Comparison of ENCODE assay signal across 21 mouse cellular contexts in the genomic region with DNA sequence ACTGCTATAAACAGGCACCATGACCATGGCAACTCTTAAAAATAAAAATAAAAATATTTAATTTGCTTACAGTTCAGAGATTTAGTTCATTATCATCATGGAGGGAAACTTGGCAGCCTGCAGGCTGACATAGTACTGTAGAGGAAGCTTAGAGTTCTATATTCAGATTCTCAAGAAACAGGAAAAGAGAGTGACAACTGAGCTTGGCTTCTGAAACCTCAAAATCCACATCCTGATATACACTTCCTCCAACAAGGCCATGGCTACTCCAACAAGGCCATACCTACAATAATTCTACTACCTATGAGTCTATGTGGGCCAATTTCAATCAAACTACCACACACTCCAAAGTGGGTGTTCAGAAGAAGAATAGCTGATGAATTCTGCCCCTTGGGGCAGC.
DNase-seq lines count a peak whose midpoint lies in the region; ATAC-seq and TF ChIP-seq lines count a peak whose summit lies in the region.
"Had no signal": no experiment of that assay in that cellular context is flagged by ENCODE, and none has a peak within 500 bp of the region (broad histone marks: within the 10 kb centered on the region; RNA-seq: fewer than 3 reads in every experiment).

No protein-coding gene starts in this region.

- no peak overlapping the region for H3K27ac ChIP-seq in heart, embryonic 12.5 days (ENCODE audit: poor library complexity, severe bottlenecking)
- H3K27ac ChIP-seq: embryonic facial prominence, embryonic 12.5 days; forebrain, embryonic 15.5 days; heart, adult 2 months; heart, embryonic 13.5 days; hindbrain, embryonic 12.5 days had no signal

- no peaks in the 10 kb centered on the region for H3K27me3 ChIP-seq in heart, embryonic 12.5 days (replicated peaks)
- H3K27me3 ChIP-seq: embryonic facial prominence, embryonic 12.5 days; forebrain, embryonic 15.5 days; heart, embryonic 13.5 days; hindbrain, embryonic 12.5 days had no signal

- TF ChIP-seq POLR2A in lung, adult 2 months (IDR thresholded peaks at IDR 0.05; ENCODE audit: borderline replicate concordance, extremely low read depth, low read depth, low read length): no peak

- no peak for TF ChIP-seq CTCF in lung, adult 2 months (IDR thresholded peaks at IDR 0.05; ENCODE audit: insufficient read depth, low read length)

- H3K9ac ChIP-seq in heart, embryonic 12.5 days: no peak overlapping the region
- H3K9ac ChIP-seq: embryonic facial prominence, embryonic 12.5 days; forebrain, embryonic 15.5 days; heart, embryonic 13.5 days; hindbrain, embryonic 12.5 days had no signal

- no peak overlapping the region for H3K4me3 ChIP-seq in heart, embryonic 12.5 days
- H3K4me3 ChIP-seq in lung, adult 2 months (replicated peaks; ENCODE audit: extremely low read depth, low read depth, low read length): no peak overlapping the region
- H3K4me3 ChIP-seq: embryonic facial prominence, embryonic 12.5 days; forebrain, embryonic 15.5 days; heart, adult 2 months; heart, embryonic 13.5 days; hindbrain, embryonic 12.5 days had no signal

- DNase-seq in heart, adult 8-10 months (ENCODE audit: low spot score): peak; percentile 7
- peak; percentile 16 for DNase-seq in lung, postnatal 36 days
- DNase-seq in lung, adult 2 months: no peak
- no peak for DNase-seq in right cerebral cortex, adult 18-20 months
- no peak for DNase-seq in gastrocnemius, postnatal 25 days
- DNase-seq: adrenal gland, adult 2 months; adrenal gland, postnatal 25 days; cerebellum, adult 11 months; cerebellum, adult 8-10 months; cerebellum, postnatal 14 days; heart, adult 2 months; heart, postnatal 36 days had no signal

- no peak for ATAC-seq in heart, embryonic 12.5 days (ENCODE audit: insufficient number of reproducible peaks, low FRiP score)
- peak; percentile 82 for ATAC-seq in megakaryocyte, adult 5-6 weeks (ENCODE audit: poor library complexity, severe bottlenecking)
- ATAC-seq: forebrain, embryonic 15.5 days; hindbrain, embryonic 16.5 days; inflammation-experienced regulatory T-cells, adult 6 months; Patski had no signal

- no peaks in the 10 kb centered on the region for H3K4me1 ChIP-seq in heart, embryonic 12.5 days (replicated peaks)
- no peaks in the 10 kb centered on the region for H3K4me1 ChIP-seq in lung, adult 2 months (ENCODE audit: control insufficient read depth, insufficient read depth, low read length)
- H3K4me1 ChIP-seq: embryonic facial prominence, embryonic 12.5 days; heart, embryonic 13.5 days had no signal

- no peaks in the 10 kb centered on the region for H3K36me3 ChIP-seq in heart, embryonic 12.5 days
- H3K36me3 ChIP-seq: embryonic facial prominence, embryonic 12.5 days; forebrain, embryonic 15.5 days; heart, embryonic 13.5 days; hindbrain, embryonic 12.5 days had no signal

- H3K9me3 ChIP-seq in heart, embryonic 12.5 days (replicated peaks): no peaks in the 10 kb centered on the region; the same call in 1 of the 2 replicates
- H3K9me3 ChIP-seq: embryonic facial prominence, embryonic 12.5 days; forebrain, embryonic 15.5 days; heart, embryonic 13.5 days; hindbrain, embryonic 12.5 days had no signal

- H3K4me2 ChIP-seq in heart, embryonic 12.5 days: no peak overlapping the region
- H3K4me2 ChIP-seq: embryonic facial prominence, embryonic 12.5 days; forebrain, embryonic 15.5 days; heart, embryonic 13.5 days; hindbrain, embryonic 12.5 days had no signal

Comparison
In these comparisons a context has a peak if more than half of its experiments do, and no peak if none do; other contexts are left out.
1. DNase-seq: peak in heart, adult 8-10 months (single experiment) and lung, postnatal 36 days (single experiment); none in lung, adult 2 months (single experiment), right cerebral cortex, adult 18-20 months (single experiment) and gastrocnemius, postnatal 25 days (single experiment).